Mouse (Mus musculus): Measurements from ENCODE around the gene Cdx4.

Gene Cdx4

DNA sequence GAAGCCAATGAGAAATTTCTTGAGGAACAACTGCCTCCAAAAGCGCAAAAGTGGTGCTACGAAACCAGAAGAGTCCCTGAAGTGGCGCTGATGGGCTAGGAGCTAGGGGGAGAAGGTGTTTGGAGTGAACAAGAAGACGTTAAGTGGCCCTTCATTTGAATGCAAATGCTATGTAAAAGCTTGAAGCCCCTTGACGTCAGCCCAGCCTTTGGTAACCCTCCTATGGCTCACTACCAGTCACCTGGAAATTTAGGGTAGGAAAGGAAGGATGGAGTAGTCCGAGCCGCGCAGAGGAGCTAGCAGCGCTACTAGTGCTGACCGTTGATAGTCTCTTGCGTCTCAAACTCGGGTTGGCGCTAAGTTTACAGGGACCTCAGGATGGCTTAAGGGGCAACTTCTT lies at the start of gene Cdx4:
Gene Cdx4 (plus strand): TSS at position 253 of the 400 bp plus-strand sequence.
- DNase-seq (ENCODE audit: low spot score in 2 of 2), result no peak

DNA sequence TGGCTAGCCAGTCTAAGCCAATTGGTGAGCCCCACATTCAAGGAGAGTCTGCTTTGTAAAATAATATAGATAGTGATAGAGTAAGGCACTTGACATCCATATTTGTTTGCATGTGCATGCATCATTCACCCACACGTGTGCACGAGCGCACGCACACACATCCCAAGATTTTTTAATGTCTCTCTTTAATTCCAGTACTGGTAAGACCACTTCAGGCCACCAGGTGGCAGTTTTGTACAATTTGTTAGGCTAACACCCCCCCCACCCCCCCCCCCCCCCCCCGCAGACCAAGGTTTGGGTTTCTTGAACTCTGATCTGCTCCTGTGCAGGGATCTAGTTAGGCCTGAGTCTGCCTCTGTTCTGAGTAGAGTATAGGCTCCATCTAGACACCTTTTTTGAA lies 46.9 kb upstream of the Cdx4 start:
- DNase-seq (ENCODE audit: low spot score in 2 of 2), result no peak

DNA sequence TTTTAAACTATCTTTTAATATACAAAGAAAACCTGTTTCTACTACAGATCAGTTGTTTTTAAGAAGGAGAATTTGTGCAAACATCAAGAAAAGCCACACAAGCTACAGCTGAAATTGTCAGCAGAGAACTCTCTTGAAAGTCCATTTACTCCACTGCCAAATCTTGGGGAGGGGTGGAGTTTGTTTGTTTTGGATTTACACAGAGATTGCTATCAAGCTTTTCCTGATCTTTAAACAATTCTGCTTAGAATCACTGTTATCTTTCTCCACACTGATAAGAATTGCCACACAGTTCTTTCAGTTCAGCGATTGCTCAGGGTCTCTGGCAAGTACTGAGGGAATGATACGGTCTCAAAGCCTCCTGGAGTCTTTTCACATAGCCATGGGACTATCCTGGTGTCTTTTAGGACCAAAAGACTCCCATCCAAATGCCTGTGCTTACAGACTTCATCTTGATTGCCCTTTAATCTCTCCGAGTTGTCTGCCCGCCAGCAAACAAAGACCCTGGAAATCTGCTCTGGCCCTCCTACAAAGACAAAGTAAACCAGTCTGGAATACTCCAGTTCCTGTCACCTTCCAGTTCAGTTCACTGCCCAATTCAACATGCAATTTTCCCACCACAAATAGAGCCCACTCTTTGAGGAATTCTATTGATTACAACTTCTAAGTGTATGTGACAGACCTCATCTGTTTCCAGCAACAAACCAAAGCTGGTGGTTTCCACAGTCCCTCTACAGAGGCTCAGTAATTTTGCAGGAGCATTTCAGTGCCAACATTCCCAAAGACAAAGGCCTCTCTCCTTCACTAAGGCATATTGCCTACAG lies 34.1 kb upstream of the Cdx4 start:
- no peak for DNase-seq (ENCODE audit: low spot score in 2 of 2)

DNA sequence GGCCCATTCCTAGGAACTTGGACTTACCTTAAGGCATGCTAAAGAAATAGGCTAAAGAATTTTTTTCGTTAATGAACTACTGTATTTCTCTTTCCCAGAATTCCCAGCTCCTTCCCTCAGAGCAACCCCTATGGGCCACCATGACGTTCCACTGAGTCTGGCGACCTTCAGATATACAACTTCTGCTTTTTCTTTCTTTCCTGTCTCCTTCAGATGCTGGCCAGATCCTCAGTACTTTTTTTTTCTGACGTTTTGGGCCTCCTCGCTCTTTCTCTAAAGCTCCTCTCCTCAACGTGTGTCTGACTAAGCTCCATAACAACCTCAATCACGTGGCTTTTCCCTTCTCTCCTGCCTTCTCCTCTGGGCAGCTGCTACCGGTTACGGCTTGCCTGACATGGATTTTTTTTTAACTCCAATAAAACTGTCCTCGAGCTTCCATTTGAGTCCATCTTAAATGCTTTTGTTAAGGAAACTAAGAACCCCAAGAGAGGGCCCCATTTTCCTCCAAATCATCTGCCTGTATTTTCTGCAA lies 33.3 kb upstream of the Cdx4 start:
- DNase-seq (ENCODE audit: low spot score in 2 of 2), result no peak

DNA sequence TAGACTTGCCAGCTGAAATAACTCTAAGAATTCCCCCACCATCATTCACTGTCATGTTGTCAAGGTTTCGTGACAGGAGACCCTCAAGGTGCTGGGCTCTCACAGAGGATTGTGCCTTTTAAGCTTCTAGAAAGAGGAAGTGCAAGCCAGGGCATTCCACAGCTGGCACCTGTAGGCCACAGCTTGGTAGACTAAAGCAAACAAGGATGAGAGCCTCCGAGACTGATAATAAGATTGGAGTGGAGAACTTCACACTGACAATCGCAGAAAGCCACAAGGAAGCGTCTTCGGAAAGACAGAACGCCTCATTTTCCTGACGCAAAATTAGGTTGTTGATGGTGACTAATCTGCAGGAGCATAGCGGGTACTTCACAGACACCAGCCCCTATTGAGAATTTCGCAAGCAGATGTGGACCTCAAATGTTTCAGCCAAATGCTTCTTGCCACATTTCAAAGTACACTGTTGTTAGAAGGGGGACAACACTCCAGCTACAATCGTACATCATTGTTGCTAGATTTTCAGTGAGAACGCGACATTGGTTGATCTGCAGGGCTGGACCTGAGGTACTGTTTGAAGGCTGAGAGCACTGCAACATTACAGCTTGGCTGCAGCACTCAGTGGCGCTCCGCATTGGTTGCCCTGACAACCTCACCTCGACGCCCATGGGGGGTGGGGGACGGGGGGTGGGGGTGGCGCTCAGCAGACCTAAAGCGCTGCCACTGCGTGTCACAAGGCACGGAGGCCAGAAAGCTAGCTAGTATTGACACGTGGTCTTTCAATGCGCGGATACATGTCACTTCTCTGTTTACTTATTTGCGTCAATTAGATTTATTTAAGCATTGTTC lies 32.5 kb upstream of the Cdx4 start:
- no peak for DNase-seq (ENCODE audit: low spot score in 2 of 2)

DNA sequence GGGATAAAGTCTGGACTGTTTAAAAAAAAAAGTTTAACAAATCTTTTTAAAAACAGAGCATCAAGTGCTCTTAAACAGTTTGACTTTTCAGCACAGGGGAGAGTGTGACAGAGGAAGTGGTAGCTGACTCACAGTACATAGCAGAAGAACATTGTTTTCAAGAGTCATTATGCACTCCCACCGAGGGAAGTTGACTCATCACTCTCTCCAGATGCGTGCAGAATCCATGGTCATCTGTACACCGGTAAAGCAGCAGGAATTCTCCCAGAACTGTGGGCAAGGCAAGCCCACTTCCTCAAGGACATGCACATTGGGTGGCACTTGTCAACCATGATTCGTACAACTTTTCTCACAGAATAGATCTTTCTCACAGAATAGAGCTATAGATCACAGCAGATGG lies 22.3 kb upstream of the Cdx4 start:
- no peak for DNase-seq (ENCODE audit: low spot score in 2 of 2)

DNA sequence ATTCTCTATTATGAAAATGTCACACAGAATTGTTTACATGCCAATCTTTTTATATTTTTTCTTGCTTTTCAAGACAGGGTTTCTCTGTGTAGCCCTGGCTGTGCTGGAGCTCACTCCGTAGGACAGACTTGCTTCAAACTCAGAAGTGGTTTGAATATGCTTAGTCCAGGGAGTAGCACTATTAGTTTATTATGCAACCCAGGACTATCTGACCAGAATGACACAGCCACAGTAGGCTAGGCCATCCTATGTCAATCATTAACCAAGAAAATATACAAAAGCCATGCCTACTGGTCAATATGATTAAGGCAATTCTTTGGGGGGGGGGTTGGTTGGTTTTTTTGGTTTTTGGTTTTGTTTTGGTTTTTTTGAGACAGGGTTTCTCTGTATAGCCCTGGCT lies 12.9 kb upstream of the Cdx4 start:
- no peak for DNase-seq (ENCODE audit: low spot score in 2 of 2)

DNA sequence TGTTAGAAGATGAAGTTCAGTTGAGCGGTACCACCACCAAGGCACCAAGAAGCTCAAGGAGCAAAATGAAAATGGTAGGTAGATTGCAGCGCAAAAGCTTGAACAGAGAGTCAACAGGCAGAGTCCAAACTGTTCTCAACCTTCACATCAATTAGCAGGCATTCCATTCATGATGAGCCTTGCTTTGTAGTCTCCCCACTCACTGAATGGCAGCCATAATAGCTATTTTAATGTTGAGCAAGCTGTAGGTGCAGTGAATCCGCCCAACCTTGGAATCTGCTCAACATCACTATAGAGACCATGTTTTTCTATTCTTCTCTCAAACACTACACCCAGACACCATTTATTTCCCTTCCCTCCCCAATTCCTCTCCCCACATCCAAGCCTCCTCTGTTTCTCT lies 9.5 kb upstream of the Cdx4 start:
- DNase-seq (ENCODE audit: low spot score in 2 of 2), result no peak

DNA sequence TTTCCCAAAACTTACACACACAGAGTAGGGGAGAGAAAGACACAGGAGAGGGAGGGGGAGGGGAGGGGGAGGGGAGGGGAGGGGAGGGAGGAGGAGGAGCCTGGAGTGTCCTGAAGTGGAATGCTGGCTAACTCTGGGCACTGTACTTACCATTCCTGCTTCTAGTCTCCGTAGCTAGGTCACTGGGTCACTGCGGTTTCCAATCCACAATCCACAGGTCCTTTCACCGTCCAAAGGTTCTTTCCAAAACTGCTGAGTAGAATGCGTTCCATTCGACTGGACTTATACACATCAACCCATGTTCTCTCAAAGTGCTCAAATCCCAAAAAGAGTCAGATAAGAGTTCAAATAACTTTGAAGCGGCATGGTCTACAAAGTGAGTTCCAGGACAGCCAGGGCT lies 7.1 kb upstream of the Cdx4 start:
- no peak for DNase-seq (ENCODE audit: low spot score in 2 of 2)

DNA sequence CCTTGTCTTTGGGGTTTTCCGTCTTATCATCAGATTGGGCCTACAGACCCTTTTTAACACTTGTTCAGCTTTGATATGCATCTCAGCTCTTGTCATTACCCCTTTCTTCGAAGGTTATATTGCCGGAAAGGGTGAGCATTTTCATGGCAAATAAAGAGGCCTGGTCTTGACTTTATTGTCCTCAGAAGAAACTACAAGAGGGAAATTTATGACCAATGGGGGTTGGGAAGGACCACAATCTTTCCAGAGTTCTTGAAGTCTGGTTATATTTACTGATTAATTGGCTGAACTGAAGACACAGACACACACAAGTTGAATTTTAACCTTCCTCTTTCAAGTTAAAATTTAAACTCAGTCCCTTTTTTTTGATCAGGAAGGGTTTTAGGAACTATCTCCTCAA lies 4.7 kb downstream of the Cdx4 start:
- DNase-seq (ENCODE audit: low spot score in 2 of 2), result no peak

DNA sequence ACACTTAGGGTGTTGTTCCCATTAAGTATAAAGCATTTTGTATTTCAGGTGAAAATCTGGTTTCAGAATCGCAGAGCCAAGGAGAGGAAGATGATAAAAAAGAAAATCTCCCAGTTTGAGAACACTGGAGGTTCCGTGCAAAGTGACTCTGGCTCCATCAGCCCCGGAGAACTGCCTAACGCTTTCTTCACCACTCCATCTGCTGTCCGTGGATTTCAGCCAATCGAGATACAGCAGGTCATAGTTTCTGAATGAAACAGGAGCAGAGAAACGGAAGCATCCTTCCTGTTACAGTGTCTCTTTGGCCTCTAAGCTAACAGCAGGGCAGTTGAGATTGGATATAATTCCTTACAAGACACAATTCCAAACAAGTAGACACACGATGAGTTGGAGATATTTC lies 8.2 kb downstream of the Cdx4 start:
- DNase-seq (ENCODE audit: low spot score in 2 of 2), result no peak

DNA sequence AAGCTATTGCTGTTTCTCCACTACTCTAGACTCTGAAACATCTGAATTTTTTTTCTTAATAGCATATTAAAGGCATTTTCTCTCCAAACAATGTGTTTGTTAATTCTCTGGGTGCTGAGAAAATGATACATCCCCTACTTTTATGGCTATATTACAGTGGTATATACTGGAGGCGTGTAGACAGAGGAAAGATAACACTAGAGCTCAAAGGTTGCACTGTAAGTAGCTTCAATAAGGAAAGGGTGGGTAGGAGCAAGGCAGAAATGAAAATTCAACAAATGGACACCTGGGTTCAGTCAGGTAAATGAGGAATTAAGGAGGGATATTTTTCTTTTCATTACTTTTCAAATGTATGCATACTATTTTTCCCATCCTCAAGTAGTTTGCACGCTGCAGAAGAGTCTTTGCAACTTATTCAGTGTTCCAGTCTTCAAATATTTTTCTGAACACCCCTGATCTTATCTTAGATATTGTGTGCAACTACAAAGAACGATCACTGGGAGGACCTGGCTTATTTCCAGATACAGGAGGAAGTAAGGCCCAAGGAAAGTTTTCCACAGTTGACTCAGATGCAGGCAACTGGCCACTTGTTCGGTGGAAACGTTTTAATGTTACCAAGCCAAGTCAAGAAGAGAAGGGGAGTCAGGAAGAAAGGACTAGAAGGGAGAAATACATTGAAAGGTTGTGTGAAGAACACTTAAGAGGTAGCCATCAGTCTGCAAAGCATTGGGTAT lies 10.1 kb downstream of the Cdx4 start:
- no peak for DNase-seq (ENCODE audit: low spot score in 2 of 2)

DNA sequence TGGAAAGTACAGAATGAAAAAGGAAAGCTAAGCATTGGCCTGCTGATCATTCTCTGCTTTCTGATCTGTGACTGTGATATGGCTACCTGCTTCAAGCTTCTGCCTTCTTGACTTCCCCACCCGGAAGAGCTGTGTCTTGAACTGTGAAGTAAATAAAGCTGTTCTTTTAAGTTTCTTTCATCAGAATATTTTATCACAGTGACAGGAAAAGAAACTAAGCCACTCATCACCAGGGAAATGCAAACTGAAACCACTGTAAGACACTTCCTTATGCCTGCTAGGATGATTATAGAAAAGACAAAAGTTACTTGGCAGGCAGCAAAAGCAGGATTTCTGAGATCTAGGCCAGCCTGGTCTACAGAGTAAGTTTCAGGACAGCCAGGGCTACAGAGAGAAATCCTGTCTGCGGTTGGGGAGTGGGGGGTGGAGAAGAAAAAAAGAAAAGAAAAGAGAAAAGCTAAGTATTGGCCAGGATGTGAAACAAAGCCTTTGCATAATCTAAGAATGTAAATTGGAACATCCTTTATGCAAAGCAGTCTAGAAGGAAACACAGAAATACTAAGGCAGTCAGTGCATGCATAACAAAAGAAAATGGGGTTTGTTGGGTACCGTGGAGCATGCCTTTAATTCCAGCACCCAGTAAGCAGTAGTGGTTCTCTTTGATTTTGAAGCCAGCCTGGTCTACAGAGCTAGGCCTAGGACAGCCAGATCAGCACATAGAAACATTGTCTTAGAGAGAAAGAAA lies 20.3 kb downstream of the Cdx4 start:
- DNase-seq (ENCODE audit: low spot score in 2 of 2), result no peak

DNA sequence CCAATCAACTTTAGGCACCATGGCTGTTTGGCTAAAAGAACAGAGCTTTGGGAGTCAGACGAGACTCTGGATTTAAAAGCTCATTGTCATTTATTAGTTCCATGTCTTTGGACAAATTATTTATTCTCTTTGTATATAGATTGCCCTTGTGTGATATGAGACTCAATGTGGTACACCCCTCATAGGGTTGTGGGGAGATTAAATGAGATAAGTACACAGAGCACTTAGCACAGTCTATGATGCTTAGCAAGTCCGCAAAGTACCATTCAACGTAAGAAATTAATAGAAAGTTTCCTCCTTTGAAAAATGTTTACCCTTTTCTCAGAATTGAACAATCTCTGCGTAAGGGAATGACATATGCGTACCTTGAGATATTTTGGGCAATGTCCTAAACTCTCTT lies 34.6 kb downstream of the Cdx4 start:
- no peak for DNase-seq (ENCODE audit: low spot score in 2 of 2)

DNA sequence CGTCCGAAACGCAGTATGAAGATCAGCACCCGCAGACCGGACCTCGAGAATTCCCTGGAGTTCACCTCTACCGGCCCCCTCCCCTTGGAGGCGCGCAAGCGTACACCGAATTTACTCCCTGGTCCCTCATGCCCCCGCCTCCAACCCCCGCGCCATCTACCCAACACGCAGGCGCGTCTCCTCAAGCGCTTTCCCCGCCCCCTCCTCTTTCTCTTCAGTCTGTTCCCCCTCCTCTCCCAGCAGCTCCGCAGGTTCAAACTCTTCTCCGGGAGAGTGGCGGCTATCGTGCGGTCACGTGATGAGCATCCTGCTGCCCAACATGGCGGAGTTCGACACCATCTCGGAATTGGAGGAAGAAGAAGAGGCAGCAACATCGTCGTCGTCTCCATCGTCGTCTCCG lies 35.1 kb downstream of the Cdx4 start, which contains the start of gene Chic1:
Gene Chic1 (plus strand): TSS at position 190 of the 400 bp plus-strand sequence.
- DNase-seq (ENCODE audit: low spot score in 2 of 2), result peak; percentile 72 to 73

DNA sequence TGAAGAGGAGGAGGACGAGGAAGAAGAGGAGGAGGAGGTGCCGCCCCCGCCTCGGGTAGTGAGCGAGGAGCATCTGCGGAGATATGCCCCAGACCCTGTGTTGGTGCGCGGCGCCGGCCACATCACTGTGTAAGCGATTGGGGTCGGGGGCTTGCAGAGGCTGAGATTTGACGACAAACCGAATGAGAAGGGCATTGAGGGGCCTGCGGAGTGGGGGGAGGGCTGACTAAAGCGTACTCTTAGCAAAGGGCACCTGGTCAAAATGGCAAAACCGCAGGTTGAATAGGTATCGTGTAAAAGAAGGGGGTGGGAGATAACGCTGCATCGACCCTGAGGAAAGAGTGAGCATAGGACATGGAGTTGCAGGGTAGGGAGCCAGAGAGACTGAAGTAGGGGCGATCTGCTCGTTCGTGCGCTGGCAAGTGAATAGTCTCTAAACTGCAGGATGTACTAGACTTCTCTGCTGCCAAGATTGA lies 35.6 kb downstream of the Cdx4 start:
- peak in 1 of 2 experiments; percentile 5 for DNase-seq (ENCODE audit: low spot score in 2 of 2)

DNA sequence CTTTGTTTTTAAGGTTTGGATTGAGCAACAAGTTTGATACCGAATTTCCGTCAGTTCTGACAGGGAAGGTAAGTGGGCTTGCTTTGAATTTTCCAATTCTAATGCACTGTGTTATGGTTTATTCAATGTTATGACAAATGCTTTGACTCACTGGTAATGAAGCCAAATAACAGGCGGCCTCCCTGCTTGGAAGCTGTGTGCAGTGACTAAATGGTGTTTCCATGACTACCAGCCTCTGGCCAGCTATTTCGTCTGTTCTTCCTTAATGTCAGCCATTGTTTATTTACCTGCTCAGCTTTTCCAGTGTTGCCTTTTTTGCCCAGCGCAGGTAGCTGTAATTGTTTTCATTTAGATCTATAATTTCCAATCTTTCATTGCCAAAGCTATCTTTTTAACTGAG lies 45.0 kb downstream of the Cdx4 start:
- no peak for DNase-seq (ENCODE audit: low spot score in 2 of 2)

DNA sequence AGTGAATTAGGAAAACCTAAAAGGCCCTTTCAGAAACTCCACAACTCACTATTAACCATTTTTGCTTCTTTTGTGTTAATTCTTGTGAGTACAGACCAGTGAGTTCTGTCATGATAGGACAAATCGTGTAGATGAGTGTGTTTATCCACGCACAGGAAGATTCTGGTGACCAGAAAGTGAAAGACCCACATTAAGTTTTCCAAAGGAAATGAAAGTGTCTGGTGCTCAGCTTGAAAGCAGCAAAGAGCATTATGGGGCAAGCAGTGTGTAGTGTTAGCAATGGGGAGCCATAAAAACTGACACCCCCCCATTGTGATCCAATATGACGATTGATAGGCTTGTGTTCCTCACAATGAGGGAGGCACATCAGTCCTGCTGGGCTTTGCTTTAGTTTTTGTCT lies 47.5 kb downstream of the Cdx4 start:
- no peak for DNase-seq (ENCODE audit: low spot score in 2 of 2)

DNA sequence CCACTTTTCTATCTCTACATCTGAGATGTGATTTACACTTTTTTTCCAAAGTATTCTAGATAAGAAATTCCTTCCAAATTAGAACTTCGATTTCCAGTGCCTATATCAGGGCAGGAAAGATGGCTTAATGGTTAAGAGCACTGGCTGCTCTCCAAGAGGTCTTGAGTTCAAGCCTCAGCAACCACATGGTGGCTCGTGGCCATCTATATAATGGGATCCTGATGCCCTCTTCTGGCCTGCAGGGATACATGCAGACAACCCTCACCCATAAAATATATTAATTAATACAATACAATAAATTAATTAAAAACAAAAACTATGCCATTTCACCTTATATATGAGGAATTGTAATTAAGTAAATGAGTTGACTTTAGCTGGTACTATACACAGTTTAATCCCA lies 50.0 kb downstream of the Cdx4 start:
- DNase-seq (ENCODE audit: low spot score in 2 of 2), result no peak

DNA sequence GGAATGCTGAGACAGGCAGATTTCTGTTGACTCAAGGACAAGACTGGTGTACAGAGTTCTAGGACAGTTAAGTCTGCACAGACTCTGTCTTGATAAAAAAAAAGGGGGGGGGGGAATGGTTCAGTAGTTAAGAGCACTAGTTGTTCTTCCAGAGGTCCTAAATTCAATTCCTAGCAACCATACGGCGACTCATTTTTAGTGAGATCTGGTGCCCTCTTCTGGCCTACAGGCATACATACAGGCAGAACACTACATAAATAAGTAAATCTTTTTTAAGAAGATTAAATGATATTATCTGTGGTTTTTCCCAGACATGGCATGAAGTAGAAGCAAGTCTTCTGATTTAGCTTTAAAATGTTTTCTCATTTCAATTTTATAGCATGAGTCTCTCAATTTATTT lies 50.4 kb downstream of the Cdx4 start:
- no peak for DNase-seq (ENCODE audit: low spot score in 2 of 2)

DNA sequence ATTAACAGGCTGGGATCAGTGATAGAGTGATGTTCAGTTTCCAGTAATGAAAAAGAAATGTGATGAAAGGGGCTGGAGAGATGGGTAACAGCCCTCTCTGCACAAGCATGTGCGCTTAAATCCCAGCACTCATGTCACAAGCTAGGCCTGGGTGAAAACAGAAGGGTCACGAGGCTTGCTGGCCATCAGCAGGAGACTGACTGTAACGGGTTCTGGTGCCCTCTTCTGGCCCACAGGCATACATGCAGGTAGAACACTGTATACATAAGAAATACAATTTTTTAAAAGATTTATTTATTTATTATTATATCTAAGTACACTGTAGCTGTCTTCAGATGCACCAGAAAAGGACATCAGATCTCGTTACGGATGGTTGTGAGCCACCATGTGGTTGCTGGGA lies 53.1 kb downstream of the Cdx4 start:
- no peak for DNase-seq (ENCODE audit: low spot score in 2 of 2)

Measured in frontal cortex, postnatal 14 days (tissue).